Mouse (Mus musculus) A20 (cell line): ENCODE measurements around the gene Lrig1.

Experiments used
- DNase-seq: peaks from one replicate; pipeline ENCODE4 v3.0.0-alpha.2; 2011; ENCODE audit warnings: low read depth, low spot score

Gene Lrig1

GRCm38 (mm10) chr6:94700067-94700491, at the start of gene Lrig1:
TSS of gene Lrig1 (minus strand) at chr6:94700158.
- no peak for DNase-seq

- DNase-seq: no peak
Measured at GRCm38 (mm10) chr6:94749626-94750025, 49.7 kb upstream of the Lrig1 start.

- DNase-seq: no peak
Measured at GRCm38 (mm10) chr6:94748361-94748760, 48.4 kb upstream of the Lrig1 start.

DNA sequence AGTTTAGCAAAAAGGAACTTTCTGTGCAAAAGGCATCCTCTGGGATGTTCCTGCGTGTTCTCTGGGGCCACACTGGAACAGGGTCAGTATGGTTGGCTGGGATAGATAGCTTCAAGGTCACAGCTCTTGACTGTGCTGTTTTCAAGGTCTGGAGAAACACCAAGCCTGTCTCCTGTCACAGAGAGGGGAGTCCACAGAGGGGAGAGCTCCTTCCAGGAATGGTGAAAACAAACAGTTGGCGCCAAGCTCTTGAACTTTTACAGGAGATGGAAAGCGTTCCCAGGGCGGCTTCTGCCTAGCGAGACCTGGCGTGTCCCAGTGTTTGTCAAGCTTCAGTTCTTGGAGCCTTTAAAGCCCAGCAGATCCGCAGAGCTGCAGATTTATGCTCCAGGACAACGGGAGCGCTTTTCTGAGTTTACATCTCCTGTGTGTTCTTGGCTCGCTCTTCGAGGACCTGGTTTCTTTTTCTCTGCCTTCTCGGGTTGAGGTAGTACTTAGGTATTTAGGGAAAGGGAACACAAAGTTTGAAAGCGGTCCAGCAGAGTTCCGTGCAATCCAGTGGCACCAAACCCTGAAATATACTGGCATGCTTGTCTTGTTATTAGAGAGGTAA, 40.3 kb upstream of the Lrig1 start:
- no peak for DNase-seq

- DNase-seq: no peak
Measured at GRCm38 (mm10) chr6:94738647-94739046, 38.7 kb upstream of the Lrig1 start.

DNA sequence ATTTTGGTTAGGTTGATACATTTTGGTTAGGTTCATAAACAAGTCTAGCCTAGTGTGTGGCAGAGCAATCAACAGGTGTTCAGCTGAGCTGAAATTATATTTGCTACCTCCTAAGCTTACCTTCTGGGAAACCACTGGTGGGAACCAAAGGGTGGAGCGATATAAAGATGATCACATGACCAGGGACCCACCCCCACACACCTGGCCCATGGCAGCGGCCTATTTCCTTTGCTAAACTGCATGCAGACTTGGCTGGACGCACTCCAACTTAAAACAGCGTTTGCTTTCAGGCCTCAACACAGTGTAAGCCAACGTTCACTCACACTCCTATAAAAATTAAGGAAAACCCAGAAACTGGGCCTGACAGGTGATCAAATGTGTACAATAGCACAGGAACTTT, 33.9 kb upstream of the Lrig1 start:
- no peak for DNase-seq

GRCm38 (mm10) chr6:94729847-94730246, 29.9 kb upstream of the Lrig1 start:
- DNase-seq: no peak

GRCm38 (mm10) chr6:94729132-94729531, 29.2 kb upstream of the Lrig1 start:
- DNase-seq: no peak

GRCm38 (mm10) chr6:94724612-94725011, 24.7 kb upstream of the Lrig1 start:
- no peak for DNase-seq

GRCm38 (mm10) chr6:94718607-94719346, 18.8 kb upstream of the Lrig1 start:
- DNase-seq: no peak

- no peak for DNase-seq
Measured at GRCm38 (mm10) chr6:94717705-94718489, 17.9 kb upstream of the Lrig1 start.

DNA sequence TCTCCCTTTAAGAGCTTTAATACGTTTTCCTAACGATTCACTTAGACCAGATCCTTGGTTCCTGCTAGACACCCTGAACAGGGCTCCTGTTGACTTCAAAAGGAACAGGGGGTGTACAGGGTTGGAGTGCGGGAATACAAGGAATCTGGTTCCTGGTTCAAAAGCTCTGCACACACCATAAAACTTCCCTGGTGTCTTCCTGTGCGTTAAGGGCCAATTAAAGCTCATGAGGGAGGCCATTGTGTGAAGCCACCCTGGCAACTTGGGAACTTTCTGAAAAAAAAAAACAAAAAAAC, 15.6 kb upstream of the Lrig1 start:
- no peak for DNase-seq

GRCm38 (mm10) chr6:94714815-94715644, 15.1 kb upstream of the Lrig1 start:
- no peak for DNase-seq

DNA sequence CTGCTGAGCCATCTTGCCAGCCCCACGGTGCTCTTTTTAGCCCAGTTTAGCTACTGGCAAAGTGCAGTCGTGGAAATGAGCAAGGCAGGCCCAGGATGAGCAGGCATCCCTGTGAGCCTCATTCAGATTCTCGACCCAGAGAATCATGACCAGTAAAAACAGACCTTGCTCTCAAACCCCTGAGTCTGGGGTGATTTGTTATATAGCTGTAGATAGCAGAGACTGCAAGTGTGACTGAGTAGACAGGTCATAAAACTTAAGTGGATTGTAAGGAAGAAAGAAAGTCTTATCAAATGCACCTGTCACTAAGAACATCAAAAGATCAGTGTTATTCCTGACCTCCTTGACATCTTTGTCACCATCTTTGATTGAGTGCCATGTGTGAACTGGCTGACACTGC, 9.9 kb upstream of the Lrig1 start:
- no peak for DNase-seq

GRCm38 (mm10) chr6:94709150-94709549, 9.2 kb upstream of the Lrig1 start:
- no peak for DNase-seq

DNA sequence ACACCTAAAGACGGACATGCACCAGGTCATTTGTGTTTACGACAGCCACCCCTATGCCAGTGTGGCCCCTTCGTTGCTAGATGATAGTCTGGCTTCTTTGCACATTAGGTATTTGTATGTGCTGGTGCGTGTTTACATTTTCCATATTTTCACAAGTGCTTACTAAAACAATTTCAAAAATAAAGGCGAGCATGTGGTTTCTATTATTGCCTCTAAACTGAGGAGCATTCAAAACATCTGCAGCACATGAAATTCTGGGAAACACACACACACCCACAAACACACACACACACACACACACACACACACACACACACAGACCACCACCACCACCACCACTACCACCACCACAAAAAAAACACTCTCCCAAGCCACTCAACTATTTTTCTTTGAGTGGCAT, 7.3 kb upstream of the Lrig1 start:
- DNase-seq: no peak

GRCm38 (mm10) chr6:94705931-94706330, 6.0 kb upstream of the Lrig1 start:
- DNase-seq: no peak

DNA sequence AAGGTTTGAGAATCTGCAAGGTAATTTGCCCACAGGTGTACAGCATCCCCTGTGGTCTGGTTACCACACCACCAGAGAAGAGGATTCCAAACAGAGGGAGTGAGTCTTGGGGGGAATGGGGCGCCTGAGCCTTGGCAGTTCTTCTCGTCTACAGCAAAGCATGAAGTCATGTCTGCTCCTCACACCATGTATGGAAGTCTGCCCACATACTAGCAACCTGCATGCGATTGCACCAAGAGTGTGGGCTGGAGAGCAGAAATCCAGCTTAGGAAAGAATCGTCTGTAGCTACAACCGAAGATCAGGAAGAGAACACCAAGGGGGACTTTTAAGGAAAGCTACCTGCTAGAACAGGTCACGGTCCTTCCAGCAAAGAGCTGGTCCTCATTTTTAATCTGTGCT, 3.0 kb upstream of the Lrig1 start:
- DNase-seq: no peak

DNA sequence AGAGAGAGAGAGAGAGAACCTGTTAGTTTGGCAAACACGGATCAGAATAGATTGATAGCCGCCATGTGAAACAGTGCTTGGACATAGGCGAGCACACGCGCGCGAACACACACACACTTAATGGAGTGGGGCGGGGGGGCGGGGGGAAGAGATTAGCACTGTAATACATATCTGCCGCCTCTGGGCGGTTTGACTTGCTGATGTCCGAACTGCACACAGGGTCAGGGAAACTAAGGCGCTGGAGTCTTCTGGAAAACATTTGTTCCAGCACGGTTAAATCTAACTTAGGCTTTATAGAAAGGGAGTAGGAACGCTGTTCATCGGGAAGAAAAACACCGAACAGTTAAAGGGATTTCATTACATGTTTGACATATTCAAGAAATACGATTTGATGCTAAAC, 1.1 kb upstream of the Lrig1 start:
- DNase-seq: no peak

DNA sequence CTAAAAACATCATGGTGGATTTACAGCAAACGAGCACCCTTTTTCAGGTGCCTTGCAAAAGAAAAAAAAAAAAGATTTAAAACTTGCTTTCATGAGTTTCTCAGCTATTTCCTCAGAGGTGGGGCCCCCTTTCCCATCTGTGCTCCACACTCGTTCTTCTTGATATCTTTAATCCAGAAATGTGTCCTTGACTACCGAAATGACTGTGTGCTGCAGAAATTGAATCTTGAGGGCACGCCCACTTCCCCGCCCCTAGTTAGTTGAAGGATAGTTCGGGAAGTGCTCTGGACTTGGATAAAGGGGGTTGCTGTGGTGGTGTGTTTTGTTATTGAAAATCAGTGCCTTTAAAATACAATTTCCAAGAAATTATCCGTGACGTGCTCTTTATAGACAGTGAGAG, 654 bp upstream of the Lrig1 start:
- DNase-seq: no peak

GRCm38 (mm10) chr6:94699173-94699987, 578 bp downstream of the Lrig1 start:
- no peak for DNase-seq
